Mouse (Mus musculus) bone marrow, adult 2 months (tissue): ENCODE measurements around the gene Gm13288. TPM values are rescaled to one million over a fixed set of nuclear protein-coding genes. Genes with fewer than 3 reads are reported as not detected.
"Not testable (repeated sequence)": the region's sequence is repeated elsewhere in the genome, so short reads cannot be mapped to it uniquely, and the experiment has no call there.

Experiments used
- H3K27ac ChIP-seq: fragments of 200-500 bp; 2 replicates; pipeline ENCODE4 v1.5.1; 2012; ENCODE audit warnings: low read depth, mild to moderate bottlenecking, control low read depth, inconsistent platforms, low read length; ENCODE audit not compliant: control insufficient read depth, poor library complexity, insufficient read depth
- H3K4me1 ChIP-seq: fragments of 200-500 bp; 2 replicates; pipeline ENCODE4 v1.6.1; 2011; ENCODE audit warnings: low read length; ENCODE audit not compliant: control insufficient read depth, insufficient read depth
- H3K4me3 ChIP-seq: fragments of 200-500 bp; replicated peaks from 2 replicates; pipeline ENCODE3; 2011; ENCODE audit warnings: mild to moderate bottlenecking, low read depth, low read length, control low read depth; ENCODE audit not compliant: control insufficient read depth
- CTCF ChIP-seq: fragments of 200-500 bp; IDR thresholded peaks from 2 replicates; pipeline ENCODE4 v1.5.1; 2011; ENCODE audit warnings: low read length, control low read depth; ENCODE audit not compliant: control insufficient read depth, insufficient read depth
- POLR2A ChIP-seq: fragments of 200-500 bp; IDR thresholded peaks from 2 replicates; pipeline ENCODE4 v1.6.1; 2011; ENCODE audit warnings: low read depth, mild to moderate bottlenecking, control low read depth, low read length, borderline replicate concordance; ENCODE audit not compliant: control insufficient read depth
- WGBS: fragments of 180-500 bp; shearing (Covaris S2); methylation state at CpG from one replicate; pipeline ENCODE4 v1.1.7; 2018; 5-methylcytosine and 5-hydroxymethylcytosine counted together
- polyA plus RNA-seq: library from polyadenylated mRNA; stranded (reverse); fragments of >200 nt; gene quantifications from 2 replicates; pipeline ENCODE4 v1.2.4, GENCODE M21; 2011; ENCODE audit warnings: low replicate concordance; ENCODE audit not compliant: missing spikeins, insufficient read depth, insufficient read length

Gm13288 gene
- polyA plus RNA-seq, 1 experiment: not detected

DNA sequence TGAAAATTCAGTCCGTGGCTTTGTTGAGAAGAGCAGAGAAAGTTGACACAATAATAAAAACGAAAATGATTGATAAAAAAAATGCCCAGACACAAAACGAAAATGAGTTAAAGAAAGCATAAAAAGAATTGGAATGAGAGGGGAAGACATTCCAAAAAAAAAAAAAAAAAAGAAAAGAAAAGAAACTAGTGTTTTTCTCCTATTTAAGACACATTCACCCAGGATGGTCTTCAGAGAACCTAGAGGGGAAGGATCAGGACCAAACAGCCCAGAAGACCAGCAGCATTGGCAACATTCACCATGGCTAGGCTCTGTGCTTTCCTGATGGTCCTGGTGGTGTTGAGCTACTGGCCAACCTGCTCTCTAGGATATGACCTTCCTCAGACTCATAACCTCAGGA is 10.6 kb downstream of the Gm13288 start, which contains the start of gene Ifna7:
TSS of gene Ifna7 (plus strand) at position 301 of the 400 bp plus-strand sequence.
- Histone ChIP-seq H3K27ac (no peak within 1 kb of the TSS), H3K4me3 (no peak within 1 kb of the TSS), H3K4me1 (no peaks in the 10 kb centered on the region)
- 55% methylated on average over 3 of the region's 3 CpGs for WGBS
- no peak for TF ChIP-seq POLR2A
- no peak for TF ChIP-seq CTCF

DNA sequence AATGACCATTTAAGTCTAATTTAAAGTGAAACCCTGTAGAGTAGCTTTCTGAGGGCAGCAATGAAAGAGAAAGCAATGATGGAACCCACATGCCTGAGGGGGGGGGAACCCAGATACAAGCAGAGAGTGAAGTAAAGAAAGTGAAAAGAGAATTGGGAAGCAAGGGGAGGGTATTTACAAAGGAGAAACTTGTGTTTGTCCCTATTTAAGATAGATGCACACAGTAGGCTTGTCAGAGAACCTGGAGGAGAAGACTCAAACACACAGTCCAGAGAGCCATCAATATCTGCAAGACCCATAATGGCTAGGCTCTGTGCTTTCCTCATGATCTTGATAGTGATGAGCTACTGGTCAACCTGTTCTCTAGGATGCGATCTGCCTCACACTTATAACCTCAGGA is 14.3 kb downstream of the Gm13288 start, which contains the start of gene Ifna11:
TSS of gene Ifna11 (plus strand) at position 301 of the 400 bp plus-strand sequence.
- Histone ChIP-seq H3K4me3 (no peak within 1 kb of the TSS), H3K27ac (no peak within 1 kb of the TSS), H3K4me1 (no peaks in the 10 kb centered on the region)
- 82% methylated on average over 1 of the region's 1 CpGs for WGBS
- no peak for TF ChIP-seq CTCF
- no peak for TF ChIP-seq POLR2A

DNA sequence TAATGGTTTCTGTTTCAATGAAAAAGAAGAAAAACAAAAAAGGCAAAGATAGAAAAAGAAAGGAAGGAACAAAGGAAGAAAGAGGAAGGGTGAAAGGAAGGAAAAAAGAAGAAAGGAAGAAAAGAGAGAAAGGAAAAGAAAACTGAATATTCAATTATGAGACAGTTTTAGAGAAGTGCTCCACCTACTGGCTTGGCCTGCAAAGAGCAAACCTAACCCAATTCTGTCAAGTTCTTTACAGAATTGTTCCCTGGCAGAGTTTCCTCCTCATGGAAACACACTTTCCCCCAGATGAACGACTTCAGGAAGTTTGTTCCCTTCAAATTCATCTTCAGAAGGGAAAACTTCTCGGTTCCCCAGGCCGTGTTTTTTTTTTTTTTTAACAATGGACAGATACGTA is 17.7 kb downstream of the Gm13288 start:
- WGBS: 28% methylated on average over 4 of the region's 4 CpGs
- no peak for TF ChIP-seq POLR2A
- Histone ChIP-seq H3K27ac (no peak overlapping the region), H3K4me3 (no peak overlapping the region), H3K4me1 (no peaks in the 10 kb centered on the region)

DNA sequence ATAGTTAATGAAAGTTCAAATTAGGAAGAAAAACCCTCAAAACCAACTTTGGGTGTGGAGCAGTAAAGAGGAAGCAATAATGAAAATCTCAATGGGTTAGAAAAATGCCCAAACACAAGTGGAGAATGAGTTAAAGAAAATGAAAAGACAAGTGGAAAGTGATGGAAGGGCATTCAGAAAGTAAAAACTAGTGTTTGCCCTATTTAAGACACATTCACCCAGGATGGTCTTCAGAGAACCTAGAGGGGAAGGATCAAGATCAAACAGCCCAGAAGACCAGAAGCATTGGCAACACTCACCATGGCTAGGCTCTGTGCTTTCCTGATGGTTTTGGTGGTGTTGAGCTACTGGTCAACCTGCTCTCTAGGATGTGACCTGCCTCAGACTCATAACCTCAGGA is 21.8 kb downstream of the Gm13288 start, which contains the start of gene Ifna6:
TSS of gene Ifna6 (plus strand) at position 301 of the 400 bp plus-strand sequence.
- not testable (repeated sequence) for H3K4me3 ChIP-seq, H3K27ac ChIP-seq, H3K4me1 ChIP-seq

DNA sequence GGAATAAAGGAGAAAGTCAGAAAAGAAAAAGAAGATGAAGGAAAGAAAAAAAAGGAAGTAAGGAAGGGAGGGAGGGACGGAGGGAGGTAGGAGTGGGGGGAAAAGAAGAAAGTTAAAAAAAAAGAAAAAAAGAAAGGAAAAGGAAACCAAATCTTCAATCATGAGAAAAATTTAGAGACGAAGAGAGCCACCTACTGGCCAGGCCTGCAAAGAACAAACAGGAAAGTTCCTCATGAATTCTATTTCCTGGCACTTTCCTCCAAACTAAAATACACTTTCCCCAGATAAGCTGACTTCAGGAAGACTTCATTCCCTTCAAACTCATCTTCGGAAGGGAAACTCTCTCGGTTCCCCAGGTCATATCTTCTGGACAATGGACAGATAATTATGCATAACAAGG is 25.2 kb downstream of the Gm13288 start:
- no peak for TF ChIP-seq CTCF
- no peak for TF ChIP-seq POLR2A
- no peaks in the 10 kb centered on the region for H3K4me1 ChIP-seq

DNA sequence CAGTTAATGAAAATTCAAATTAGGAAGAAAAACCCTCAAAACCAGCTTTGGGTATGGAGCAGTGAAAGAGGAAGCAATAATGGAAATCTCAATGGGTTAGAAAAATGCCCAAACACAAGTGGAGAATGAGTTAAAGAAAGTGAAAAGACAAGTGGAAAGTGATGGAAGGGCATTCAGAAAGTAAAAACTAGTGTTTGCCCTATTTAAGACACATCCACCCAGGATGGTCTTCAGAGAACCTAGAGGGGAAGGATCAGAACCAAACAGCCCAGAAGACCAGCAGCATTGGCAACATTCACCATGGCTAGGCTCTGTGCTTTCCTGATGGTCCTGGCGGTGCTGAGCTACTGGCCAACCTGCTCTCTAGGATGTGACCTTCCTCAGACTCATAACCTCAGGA is 29.9 kb downstream of the Gm13288 start, which contains the start of gene Ifna5:
TSS of gene Ifna5 (plus strand) at position 301 of the 400 bp plus-strand sequence.
- not testable (repeated sequence) for H3K4me1 ChIP-seq, H3K27ac ChIP-seq, H3K4me3 ChIP-seq
- 81% methylated on average over 1 of the region's 1 CpGs for WGBS

More for the DNA sequence above, 25.2 kb downstream of the Gm13288 start:
- WGBS: 26% methylated on average over 4 of the region's 4 CpGs
- no peak overlapping the region for H3K4me3 ChIP-seq
- H3K27ac ChIP-seq: no peak overlapping the region

DNA sequence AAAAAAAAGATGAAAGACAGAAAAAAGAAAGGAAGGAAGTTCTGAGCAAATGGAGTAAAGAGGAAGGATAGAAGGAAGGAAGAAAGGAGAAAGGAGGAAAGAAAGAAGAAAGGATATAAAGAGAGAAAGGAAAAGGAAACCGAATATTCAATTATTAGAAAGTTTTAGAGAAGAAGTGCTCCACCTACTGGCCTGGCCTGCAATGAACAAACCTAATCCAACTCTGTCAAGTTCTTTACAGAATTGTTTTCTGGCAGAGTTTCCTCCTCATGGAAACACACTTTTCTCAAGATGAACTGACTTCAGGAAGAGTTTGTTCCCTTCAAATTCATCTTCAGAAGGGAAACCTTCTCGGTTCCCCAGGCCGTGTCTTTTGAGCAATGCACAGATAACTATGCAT is 33.5 kb downstream of the Gm13288 start:
- Histone ChIP-seq H3K4me1 (no peaks in the 10 kb centered on the region), H3K4me3 (no peak overlapping the region), H3K27ac (no peak overlapping the region)
- TF ChIP-seq POLR2A (no peak), CTCF (no peak)
- 36% methylated on average over 3 of the region's 3 CpGs for WGBS

DNA sequence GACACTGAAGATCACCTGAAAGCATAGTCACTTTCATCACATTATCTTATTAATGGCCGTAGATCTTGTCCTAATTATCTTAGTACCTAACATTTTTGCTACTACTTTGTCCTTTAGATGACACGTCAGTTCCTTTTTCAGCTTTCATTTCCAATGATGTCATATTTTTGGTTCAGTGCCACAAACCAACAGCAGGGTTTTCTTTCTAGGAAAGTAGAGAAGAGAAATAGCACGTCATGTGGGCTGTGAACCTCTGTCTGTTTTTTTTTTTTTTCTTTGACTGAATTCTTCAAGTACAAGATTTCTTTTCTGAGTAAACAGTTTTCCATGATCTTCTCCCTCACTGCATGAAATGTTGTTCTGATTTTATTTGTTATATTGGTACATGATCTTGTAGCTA is 34.7 kb downstream of the Gm13288 start:
- no peak for TF ChIP-seq CTCF
- no peak for TF ChIP-seq POLR2A
- H3K27ac ChIP-seq: no peak overlapping the region
- H3K4me3 ChIP-seq: no peak overlapping the region
- H3K4me1 ChIP-seq: no peaks in the 10 kb centered on the region
- 30% methylated on average over 3 of the region's 3 CpGs for WGBS

DNA sequence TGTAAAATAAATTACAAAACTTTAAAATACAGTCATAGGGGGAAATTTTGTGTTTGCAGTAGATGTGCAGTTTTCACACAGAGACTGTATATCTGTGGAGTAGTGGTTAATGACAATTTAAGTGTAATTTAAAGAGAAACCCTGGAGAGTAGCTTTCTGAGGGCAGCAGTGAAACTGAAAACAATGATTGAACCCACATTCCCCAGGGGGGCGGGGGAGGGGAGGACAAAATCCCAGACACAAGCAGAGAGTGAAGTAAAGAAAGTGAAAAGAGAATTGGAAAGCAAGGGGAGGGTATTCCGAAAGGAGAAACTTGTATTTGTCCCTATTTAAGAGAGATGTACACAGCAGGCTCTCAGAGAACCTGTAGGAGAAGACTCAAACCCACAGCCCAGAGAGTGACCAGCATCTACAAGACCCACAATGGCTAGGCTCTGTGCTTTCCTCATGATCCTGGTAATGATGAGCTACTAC is 36.1 kb downstream of the Gm13288 start, which contains the start of gene Ifna4:
TSS of gene Ifna4 (plus strand) at position 424 of the 474 bp plus-strand sequence.
- TF ChIP-seq POLR2A (no peak), CTCF (no peak)
- 69% methylated on average over 2 of the region's 2 CpGs for WGBS
- Histone ChIP-seq H3K4me1 (no peaks in the 10 kb centered on the region), H3K4me3 (no peak within 1 kb of the TSS), H3K27ac (no peak within 1 kb of the TSS)
